Mouse (Mus musculus) small intestine, adult 2 months (tissue): Measurements from ENCODE around the gene Nkain2.

Experiments used
- CTCF ChIP-seq: fragments of 200-500 bp; IDR thresholded peaks from 2 replicates; pipeline ENCODE4 v1.5.1; 2012; ENCODE audit warnings: low read depth, mild to moderate bottlenecking, control low read depth, inconsistent platforms, low read length, moderate library complexity, mixed read lengths; ENCODE audit not compliant: insufficient replicate concordance, insufficient read length; ENCODE audit errors: extremely low read depth
- POLR2A ChIP-seq: fragments of 200-500 bp; IDR thresholded peaks from 2 replicates; pipeline ENCODE4 v1.6.1; 2012; ENCODE audit warnings: low read depth, mild to moderate bottlenecking, control low read depth, inconsistent platforms, low read length, moderate library complexity

DNA sequence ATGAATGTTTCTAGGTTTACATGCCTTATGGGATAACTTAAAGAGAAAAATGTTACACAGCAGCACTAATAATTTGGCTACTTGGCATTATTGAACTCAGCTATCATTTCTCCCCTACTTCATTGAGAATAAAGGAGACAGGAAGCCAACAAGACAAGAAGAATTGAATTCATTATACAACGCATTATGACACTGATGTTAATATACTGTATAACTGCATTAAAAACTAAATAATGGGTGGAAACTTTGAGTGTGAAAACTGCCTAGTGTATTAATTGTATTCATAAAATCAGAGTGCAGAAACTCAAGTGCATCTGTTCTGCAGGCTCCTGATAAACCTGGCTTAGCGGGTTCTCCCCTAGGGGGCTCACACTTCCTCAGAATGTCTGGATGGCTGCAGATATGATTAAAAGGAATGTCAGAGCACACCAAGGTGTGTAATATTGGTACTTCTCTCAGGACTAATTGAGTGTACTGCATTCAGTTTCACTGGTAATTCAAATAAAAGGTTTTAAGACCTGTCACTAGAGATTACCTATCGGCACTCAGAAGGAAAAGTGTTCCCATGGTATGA, 589.2 kb downstream of the Nkain2 start:
- TF ChIP-seq POLR2A = no peak
- TF ChIP-seq CTCF = no peak
